ENCODE assay signal across 32 mouse cellular contexts in the genomic region with DNA sequence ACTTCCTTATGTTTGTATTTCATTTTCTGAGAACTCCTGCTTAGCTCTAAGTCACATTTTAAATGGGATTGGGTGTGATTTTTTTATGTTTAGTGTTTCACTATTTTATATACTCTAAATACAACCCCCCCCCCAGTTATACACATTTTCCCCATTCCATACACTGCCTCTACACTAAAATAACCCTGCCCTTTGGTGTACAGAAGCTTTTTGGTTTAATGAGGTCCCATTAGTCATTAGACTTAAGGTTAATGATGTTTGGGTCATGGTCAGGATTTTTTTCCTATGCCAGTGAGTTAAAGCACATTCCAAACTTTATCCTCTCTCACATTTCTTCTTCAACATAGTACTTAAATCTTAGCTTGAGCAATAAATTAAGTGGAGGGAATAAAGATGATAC.
"Had no signal": no experiment of that assay in that cellular context is flagged by ENCODE, and none has a peak within 500 bp of the region (broad histone marks: within the 10 kb centered on the region; RNA-seq: fewer than 3 reads in every experiment).

No protein-coding gene starts in this region.

- H3K27me3 ChIP-seq: limb, embryonic 12.5 days; limb, embryonic 13.5 days; limb, embryonic 15.5 days; liver, embryonic 12.5 days; liver, embryonic 13.5 days; liver, embryonic 15.5 days; lung, embryonic 15.5 days; megakaryocyte, embryonic 14.5 days; midbrain, embryonic 12.5 days; midbrain, embryonic 13.5 days; midbrain, embryonic 15.5 days; neural tube, embryonic 12.5 days had no signal

- H3K9ac ChIP-seq: limb, embryonic 12.5 days; limb, embryonic 13.5 days; limb, embryonic 15.5 days; liver, embryonic 12.5 days; liver, embryonic 13.5 days; liver, embryonic 14.5 days; liver, embryonic 15.5 days; liver, postnatal 0 days; lung, embryonic 14.5 days; lung, embryonic 15.5 days; midbrain, embryonic 12.5 days; midbrain, embryonic 13.5 days; midbrain, embryonic 15.5 days; neural tube, embryonic 12.5 days had no signal

- ATAC-seq: liver, embryonic 12.5 days; liver, postnatal 0 days; lung, postnatal 0 days; midbrain, embryonic 13.5 days; midbrain, embryonic 15.5 days; midbrain, embryonic 16.5 days had no signal

- H3K4me3 ChIP-seq: limb, embryonic 10.5 days; limb, embryonic 12.5 days; limb, embryonic 13.5 days; limb, embryonic 15.5 days; liver, embryonic 12.5 days; liver, embryonic 13.5 days; liver, embryonic 15.5 days; lung, embryonic 15.5 days; megakaryocyte, embryonic 14.5 days; midbrain, embryonic 10.5 days; midbrain, embryonic 12.5 days; midbrain, embryonic 13.5 days; midbrain, embryonic 15.5 days; myocyte; neural tube, embryonic 12.5 days had no signal

- H3K4me1 ChIP-seq: limb, embryonic 10.5 days; limb, embryonic 12.5 days; limb, embryonic 13.5 days; limb, embryonic 15.5 days; liver, embryonic 12.5 days; liver, embryonic 13.5 days; liver, embryonic 15.5 days; lung, embryonic 15.5 days; midbrain, embryonic 10.5 days; midbrain, embryonic 12.5 days; midbrain, embryonic 13.5 days; midbrain, embryonic 15.5 days; neural tube, embryonic 12.5 days had no signal

- H3K27ac ChIP-seq: limb, embryonic 10.5 days; limb, embryonic 12.5 days; limb, embryonic 13.5 days; limb, embryonic 15.5 days; liver, embryonic 12.5 days; liver, embryonic 13.5 days; liver, embryonic 14.5 days; liver, embryonic 15.5 days; lung, embryonic 15.5 days; macrophage; midbrain, embryonic 10.5 days; midbrain, embryonic 12.5 days; midbrain, embryonic 13.5 days; midbrain, embryonic 15.5 days; neural tube, embryonic 12.5 days had no signal

- DNase-seq: left cerebral cortex, postnatal 4 days; liver; liver, embryonic 13.5 days; liver, postnatal 0 days; lung, adult 18-20 months; lung, adult 2 months; lung, embryonic 14.5 days; lung, postnatal 10 days; lung, postnatal 14 days; lung, postnatal 36 days; lung, postnatal 4 days; midbrain, embryonic 14.5 days had no signal

- H3K4me2 ChIP-seq: limb, embryonic 12.5 days; limb, embryonic 13.5 days; limb, embryonic 15.5 days; liver, embryonic 11.5 days; liver, embryonic 12.5 days; liver, embryonic 13.5 days; liver, embryonic 15.5 days; lung, embryonic 14.5 days; lung, embryonic 15.5 days; midbrain, embryonic 11.5 days; midbrain, embryonic 12.5 days; midbrain, embryonic 13.5 days; midbrain, embryonic 15.5 days; neural tube, embryonic 12.5 days had no signal

- H3K9me3 ChIP-seq: limb, embryonic 10.5 days; limb, embryonic 12.5 days; limb, embryonic 13.5 days; limb, embryonic 15.5 days; liver, embryonic 12.5 days; liver, embryonic 13.5 days; liver, embryonic 15.5 days; lung, embryonic 15.5 days; megakaryocyte, embryonic 14.5 days; midbrain, embryonic 10.5 days; midbrain, embryonic 12.5 days; midbrain, embryonic 13.5 days; midbrain, embryonic 15.5 days; neural tube, embryonic 12.5 days had no signal

- H3K36me3 ChIP-seq: limb, embryonic 10.5 days; limb, embryonic 12.5 days; limb, embryonic 13.5 days; limb, embryonic 15.5 days; liver, embryonic 12.5 days; liver, embryonic 13.5 days; liver, embryonic 15.5 days; lung, embryonic 15.5 days; midbrain, embryonic 10.5 days; midbrain, embryonic 12.5 days; midbrain, embryonic 13.5 days; midbrain, embryonic 15.5 days; neural tube, embryonic 12.5 days had no signal
